In genomic region chr5:72987786-72988185, GRCm38 (mm10) we compare ENCODE assay signal across 26 mouse cellular contexts. TPM values are rescaled to one million over a fixed set of nuclear protein-coding genes. Genes with fewer than 3 reads are reported as not detected.
"Had no signal": no experiment of that assay in that cellular context is flagged by ENCODE, and none has a peak within 500 bp of the region (broad histone marks: within the 10 kb centered on the region; RNA-seq: fewer than 3 reads in every experiment).

No protein-coding gene starts in this region.

- H3K27me3 ChIP-seq: neural tube, embryonic 12.5 days; neural tube, embryonic 13.5 days; neural tube, embryonic 15.5 days; stomach, embryonic 15.5 days had no signal

- H3K4me1 ChIP-seq: neural tube, embryonic 12.5 days; stomach, embryonic 15.5 days had no signal

- H3K4me2 ChIP-seq: neural tube, embryonic 12.5 days; neural tube, embryonic 13.5 days; neural tube, embryonic 15.5 days; stomach, embryonic 15.5 days had no signal

- H3K9me3 ChIP-seq: neural tube, embryonic 12.5 days; neural tube, embryonic 13.5 days; neural tube, embryonic 15.5 days; stomach, embryonic 15.5 days had no signal

- H3K27ac ChIP-seq: neural tube, embryonic 12.5 days; neural tube, embryonic 13.5 days; neural tube, embryonic 15.5 days; stomach, embryonic 15.5 days; stomach, postnatal 0 days had no signal

- H3K9ac ChIP-seq: neural tube, embryonic 12.5 days; neural tube, embryonic 13.5 days; neural tube, embryonic 15.5 days; stomach, embryonic 15.5 days had no signal

- H3K36me3 ChIP-seq: neural tube, embryonic 12.5 days; neural tube, embryonic 13.5 days; neural tube, embryonic 15.5 days; stomach, embryonic 15.5 days had no signal

- DNase-seq: retina, postnatal 1 day; right cerebral cortex, adult 18-20 months; right cerebral cortex, postnatal 14 days; right cerebral cortex, postnatal 25 days; right cerebral cortex, postnatal 4 days; spleen, adult 18-20 months; thymus, adult 18-20 months; thymus, adult 2 months; thymus, postnatal 14 days; thymus, postnatal 25 days; thymus, postnatal 36 days; thymus, postnatal 4 days had no signal

- H3K4me3 ChIP-seq: neural tube, embryonic 12.5 days; neural tube, embryonic 13.5 days; neural tube, embryonic 15.5 days; stomach, embryonic 15.5 days had no signal

RNA-seq across cellular contexts. Expression of gene Gm10135, which starts 13.3 kb away (rescaled TPM):
- polyA plus RNA-seq: neural tube, embryonic 11.5 days; neural tube, embryonic 12.5 days; neural tube, embryonic 13.5 days; neural tube, embryonic 14.5 days; neural tube, embryonic 15.5 days; small intestine, adult 2 months; spleen, adult 2 months; stomach, embryonic 14.5 days; stomach, embryonic 15.5 days; stomach, embryonic 16.5 days; stomach, postnatal 0 days; testis, adult 2 months; thymus, adult 2 months; thymus, postnatal 0 days; urinary bladder, adult 2 months had no signal

RNA-seq across cellular contexts. Expression of gene Slc10a4, which starts 18.9 kb away (rescaled TPM):
- polyA plus RNA-seq: spleen, adult 2 months had no signal
